Mouse (Mus musculus) MEL (cell line): Measurements from ENCODE around the gene Fam222b. TPM values are rescaled to one million over a fixed set of nuclear protein-coding genes. Genes with fewer than 3 reads are reported as not detected.
A peak's percentile ranks its signal among the peaks of the same experiment; 100 is the strongest.

Experiments
- DNase-seq: peaks from one replicate; pipeline ENCODE4 v3.0.0; 2011; ENCODE audit warnings: low read depth, low spot score
- H3K27ac ChIP-seq: 2 replicates; pipeline ENCODE4 v1.5.1; 2012; ENCODE audit warnings: low read depth, mild to moderate bottlenecking, control low read depth, low read length, moderate library complexity; ENCODE audit not compliant: control insufficient read depth
- H3K27me3 ChIP-seq, 2 experiments: fragments of 150-350 bp in 1 of 2; sonication (generic) in 1 of 2; 2 replicates each; pipeline ENCODE4 v1.6.1; 2012; ENCODE audit warnings: low read length in 2 of 2, mild to moderate bottlenecking in 2 of 2, improper control_type of control experiment in 1 of 2, moderate library complexity in 1 of 2; ENCODE audit not compliant: insufficient read depth in 2 of 2, control insufficient read depth in 1 of 2
- H3K36me3 ChIP-seq, 2 experiments: 2 replicates each; pipeline ENCODE4 v1.6.1; 2012 to 2014; ENCODE audit warnings: low read length in 2 of 2, improper control_type of control experiment in 1 of 2, inconsistent platforms in 1 of 2, mild to moderate bottlenecking in 1 of 2; ENCODE audit not compliant: insufficient read depth in 2 of 2, control insufficient read depth in 1 of 2
- H3K4me1 ChIP-seq, 2 experiments: fragments of 150-350 bp in 1 of 2; sonication (generic) in 1 of 2; 2 replicates each; pipeline ENCODE4 v1.6.1; 2012; ENCODE audit warnings: low read length in 2 of 2, improper control_type of control experiment in 1 of 2, mild to moderate bottlenecking in 1 of 2; ENCODE audit not compliant: insufficient read depth in 2 of 2, control insufficient read depth in 1 of 2
- H3K4me3 ChIP-seq, 2 experiments: fragments of 150-350 bp in 1 of 2; sonication (generic) in 1 of 2; 2 replicates each; pipeline ENCODE4 v1.5.1; 2012; ENCODE audit warnings: low read depth in 2 of 2, low read length in 2 of 2, mild to moderate bottlenecking in 2 of 2, moderate library complexity in 2 of 2, control low read depth in 1 of 2, improper control_type of control experiment in 1 of 2; ENCODE audit not compliant: control insufficient read depth in 1 of 2, insufficient read depth in 1 of 2
- H3K79me2 ChIP-seq: 2 replicates; pipeline ENCODE4 v1.6.1; 2012; ENCODE audit warnings: mild to moderate bottlenecking, low read length, moderate library complexity; ENCODE audit not compliant: control insufficient read depth, poor library complexity, insufficient read depth
- H3K9ac ChIP-seq: 2 replicates; pipeline ENCODE4 v1.6.1; 2012; ENCODE audit warnings: low read depth, mild to moderate bottlenecking, control low read depth, low read length, moderate library complexity; ENCODE audit not compliant: control insufficient read depth, poor library complexity, severe bottlenecking
- H3K9me3 ChIP-seq: fragments of 150-350 bp; sonication (generic); replicated peaks from 2 replicates; pipeline ENCODE4 v1.6.1; 2012; ENCODE audit warnings: mild to moderate bottlenecking, low read length, improper control_type of control experiment, moderate library complexity; ENCODE audit not compliant: insufficient read depth
- BHLHE40 ChIP-seq: IDR thresholded peaks from 2 replicates; pipeline ENCODE4 v1.6.1; 2012; ENCODE audit warnings: low read depth, mild to moderate bottlenecking, inconsistent platforms, low read length, improper control_type of control experiment, borderline replicate concordance
- CHD1 ChIP-seq: IDR thresholded peaks from 2 replicates; pipeline ENCODE4 v1.6.1; 2012; ENCODE audit warnings: low read depth, mild to moderate bottlenecking, inconsistent platforms, low read length, improper control_type of control experiment
- CHD2 ChIP-seq: IDR thresholded peaks from 2 replicates; pipeline ENCODE4 v1.6.1; 2011; ENCODE audit warnings: low read length, improper control_type of control experiment
- CTCF ChIP-seq, 3 experiments: IDR thresholded peaks in 2 of 3; conservative IDR thresholded peaks in 1 of 3; 2 replicates each; pipeline ENCODE4 v1.5.1; 2011 to 2012; ENCODE audit warnings: low read length in 3 of 3, low read depth in 2 of 3, mild to moderate bottlenecking in 2 of 3, improper control_type of control experiment in 1 of 3, inconsistent platforms in 1 of 3, mixed read lengths in 1 of 3, moderate library complexity in 1 of 3; ENCODE audit not compliant: control insufficient read depth in 1 of 3, insufficient read depth in 1 of 3, poor library complexity in 1 of 3, severe bottlenecking in 1 of 3
- E2F4 ChIP-seq: IDR thresholded peaks from 2 replicates; pipeline ENCODE4 v1.6.1; 2011; ENCODE audit warnings: low read depth, low read length, improper control_type of control experiment, borderline replicate concordance
- ELF1 ChIP-seq: IDR thresholded peaks from 2 replicates; pipeline ENCODE4 v1.6.1; 2014; ENCODE audit warnings: low read depth, mild to moderate bottlenecking, inconsistent platforms, low read length, improper control_type of control experiment, moderate library complexity
- EP300 ChIP-seq, 2 experiments: IDR thresholded peaks; 2 replicates each; pipeline ENCODE4 v1.6.1; 2011; ENCODE audit warnings: improper control_type of control experiment in 2 of 2, low read length in 2 of 2, low read depth in 1 of 2, mild to moderate bottlenecking in 1 of 2
- ETS1 ChIP-seq: IDR thresholded peaks from 2 replicates; pipeline ENCODE4 v1.6.1; 2012; ENCODE audit warnings: low read depth, mild to moderate bottlenecking, inconsistent platforms, low read length, improper control_type of control experiment, moderate library complexity
- GABPA ChIP-seq: IDR thresholded peaks from 2 replicates; pipeline ENCODE4 v1.6.1; 2012; ENCODE audit warnings: low read depth, mild to moderate bottlenecking, inconsistent platforms, low read length, improper control_type of control experiment, moderate library complexity
- GATA1 ChIP-seq: IDR thresholded peaks from 2 replicates; pipeline ENCODE4 v1.6.1; 2011; ENCODE audit warnings: low read depth, low read length, improper control_type of control experiment
- JUND ChIP-seq: IDR thresholded peaks from 2 replicates; pipeline ENCODE4 v1.6.1; 2011; ENCODE audit warnings: low read depth, mild to moderate bottlenecking, improper control_type of control experiment, low read length
- KAT2A ChIP-seq: conservative IDR thresholded peaks from 2 replicates; pipeline ENCODE4 v1.6.1; 2012; ENCODE audit warnings: low read depth, low read length, improper control_type of control experiment, inconsistent platforms
- MAFK ChIP-seq: IDR thresholded peaks from 2 replicates; pipeline ENCODE4 v1.6.1; 2011; ENCODE audit warnings: low read depth, mild to moderate bottlenecking, low read length, improper control_type of control experiment, borderline replicate concordance
- MAX ChIP-seq: IDR thresholded peaks from 2 replicates; pipeline ENCODE4 v1.6.1; 2011; ENCODE audit warnings: low read length, improper control_type of control experiment
- MAZ ChIP-seq: IDR thresholded peaks from 2 replicates; pipeline ENCODE4 v1.6.1; 2012; ENCODE audit warnings: low read depth, mild to moderate bottlenecking, inconsistent platforms, low read length, improper control_type of control experiment
- MEF2A ChIP-seq: IDR thresholded peaks from 2 replicates; pipeline ENCODE4 v1.6.1; 2014; ENCODE audit warnings: low read depth, mild to moderate bottlenecking, inconsistent platforms, low read length, improper control_type of control experiment; ENCODE audit not compliant: poor library complexity, insufficient replicate concordance, severe bottlenecking; ENCODE audit errors: extremely low read depth
- MXI1 ChIP-seq: IDR thresholded peaks from 2 replicates; pipeline ENCODE4 v1.6.1; 2011; ENCODE audit warnings: mild to moderate bottlenecking, low read depth, low read length, improper control_type of control experiment
- MYB ChIP-seq: IDR thresholded peaks from 2 replicates; pipeline ENCODE4 v1.6.1; 2011; ENCODE audit warnings: mild to moderate bottlenecking, low read depth, low read length, improper control_type of control experiment
- MYC ChIP-seq: IDR thresholded peaks from 2 replicates; pipeline ENCODE4 v1.6.1; 2011; ENCODE audit warnings: low read depth, mild to moderate bottlenecking, low read length, improper control_type of control experiment, moderate library complexity
- NELFE ChIP-seq: IDR thresholded peaks from 2 replicates; pipeline ENCODE4 v1.6.1; 2011; ENCODE audit warnings: low read depth, low read length, improper control_type of control experiment
- NRF1 ChIP-seq: IDR thresholded peaks from 2 replicates; pipeline ENCODE4 v1.6.1; 2014; ENCODE audit warnings: low read depth, mild to moderate bottlenecking, inconsistent platforms, low read length, improper control_type of control experiment, moderate library complexity; ENCODE audit not compliant: poor library complexity, insufficient read depth, severe bottlenecking
- POLR2A ChIP-seq, 2 experiments: IDR thresholded peaks; 2 replicates each; pipeline ENCODE4 v1.6.1; 2011 to 2012; ENCODE audit warnings: low read length in 2 of 2, mild to moderate bottlenecking in 2 of 2, control low read depth in 1 of 2, improper control_type of control experiment in 1 of 2, low read depth in 1 of 2, moderate library complexity in 1 of 2; ENCODE audit not compliant: control insufficient read depth in 1 of 2, insufficient read depth in 1 of 2, poor library complexity in 1 of 2
- POLR2AphosphoS2 ChIP-seq: IDR thresholded peaks from 2 replicates; pipeline ENCODE4 v1.6.1; 2011; ENCODE audit warnings: low read length, improper control_type of control experiment
- RAD21 ChIP-seq: IDR thresholded peaks from 2 replicates; pipeline ENCODE4 v1.6.1; 2011; ENCODE audit warnings: mild to moderate bottlenecking, low read depth, low read length, improper control_type of control experiment
- RCOR1 ChIP-seq: IDR thresholded peaks from 2 replicates; pipeline ENCODE4 v1.6.1; 2012; ENCODE audit warnings: low read depth, mild to moderate bottlenecking, inconsistent platforms, low read length, improper control_type of control experiment
- SIN3A ChIP-seq: IDR thresholded peaks from 2 replicates; pipeline ENCODE4 v1.6.1; 2012; ENCODE audit warnings: low read length, improper control_type of control experiment, inconsistent platforms
- SMC3 ChIP-seq: IDR thresholded peaks from 2 replicates; pipeline ENCODE4 v1.6.1; 2011; ENCODE audit warnings: low read depth, low read length, improper control_type of control experiment
- TAL1 ChIP-seq: IDR thresholded peaks from 2 replicates; pipeline ENCODE4 v1.6.1; 2012; ENCODE audit warnings: mild to moderate bottlenecking, inconsistent platforms, low read length, moderate library complexity, mixed read lengths
- TCF12 ChIP-seq: IDR thresholded peaks from 2 replicates; pipeline ENCODE4 v1.6.1; 2014; ENCODE audit warnings: low read depth, mild to moderate bottlenecking, inconsistent platforms, low read length, improper control_type of control experiment, moderate library complexity
- UBTF ChIP-seq: IDR thresholded peaks from 2 replicates; pipeline ENCODE4 v1.6.1; 2012; ENCODE audit warnings: low read depth, mild to moderate bottlenecking, inconsistent platforms, low read length, improper control_type of control experiment, moderate library complexity, borderline replicate concordance; ENCODE audit not compliant: insufficient read depth
- USF1 ChIP-seq: IDR thresholded peaks from 2 replicates; pipeline ENCODE4 v1.6.1; 2014; ENCODE audit warnings: low read depth, mild to moderate bottlenecking, inconsistent platforms, low read length, improper control_type of control experiment, moderate library complexity
- USF2 ChIP-seq, 2 experiments: IDR thresholded peaks; 2 replicates each; pipeline ENCODE4 v1.6.1; 2011 to 2012; ENCODE audit warnings: improper control_type of control experiment in 2 of 2, low read length in 2 of 2, borderline replicate concordance in 1 of 2, inconsistent platforms in 1 of 2, low read depth in 1 of 2, mild to moderate bottlenecking in 1 of 2; ENCODE audit not compliant: insufficient read depth in 1 of 2
- ZC3H11A ChIP-seq: IDR thresholded peaks from 2 replicates; pipeline ENCODE4 v1.6.1; 2012; ENCODE audit warnings: low read depth, mild to moderate bottlenecking, inconsistent platforms, low read length, improper control_type of control experiment
- ZKSCAN1 ChIP-seq: IDR thresholded peaks from 2 replicates; pipeline ENCODE4 v1.6.1; 2012; ENCODE audit warnings: low read depth, mild to moderate bottlenecking, inconsistent platforms, low read length, improper control_type of control experiment, moderate library complexity
- ZMIZ1 ChIP-seq: IDR thresholded peaks from 2 replicates; pipeline ENCODE4 v1.6.1; 2012; ENCODE audit warnings: low read depth, mild to moderate bottlenecking, inconsistent platforms, low read length, improper control_type of control experiment, moderate library complexity
- ZNF384 ChIP-seq: IDR thresholded peaks from 2 replicates; pipeline ENCODE4 v1.6.1; 2012; ENCODE audit warnings: low read depth, mild to moderate bottlenecking, inconsistent platforms, low read length, improper control_type of control experiment
- polyA plus RNA-seq, 2 experiments: library from polyadenylated mRNA; stranded (reverse) in 1 of 2; unstranded in 1 of 2; fragments of >175 nt in 1 of 2; fragments of >200 nt in 1 of 2; gene quantifications; 2 replicates each; pipeline versions ENCODE4 v1.2.1 to v1.2.4; 2012; ENCODE audit warnings: low replicate concordance in 2 of 2, low read depth in 1 of 2; ENCODE audit not compliant: insufficient read length in 2 of 2, insufficient read depth in 1 of 2, missing spikeins in 1 of 2
- total RNA-seq: library from RNA; depleted of rRNA; stranded (reverse); fragments of 300-350 nt; gene quantifications from 2 replicates; pipeline ENCODE4 v1.2.3, GENCODE M21; 2012; rRNA removed

The Fam222b gene
- total RNA-seq = 2.4 and 2.5 TPM in 2 replicates
- polyA plus RNA-seq = 1 to 10 TPM in 1 of 2 experiments, not detected in 1; 8.1 TPM

GRCm38 (mm10) chr11:78094504-78095143, at the start of gene Fam222b:
Gene Fam222b (plus strand): TSS chr11:78094660.
- peaks cover 4 to 14% of the 10 kb centered on the region in 2 experiments; a peak in 3 of 4 replicates for H3K4me1 ChIP-seq
- H3K79me2 ChIP-seq = no peaks in the 10 kb centered on the region
- H3K9me3 ChIP-seq = no peaks in the 10 kb centered on the region
- H3K9ac ChIP-seq = peak within 1 kb of the TSS; percentile 74
- peak within 1 kb of the TSS; percentile 65 for H3K27ac ChIP-seq
- H3K4me3 ChIP-seq = peak within 1 kb of the TSS; percentile 69 to 73
- no peaks in the 10 kb centered on the region for H3K27me3 ChIP-seq
- H3K36me3 ChIP-seq = peaks cover 0 to 27% of the 10 kb centered on the region in 2 experiments; a peak in 2 of 4 replicates
- peak; percentile 95 for DNase-seq
- TF ChIP-seq GATA1 (no peak), ETS1 (no peak), JUND (no peak), CTCF (IDR thresholded peaks at IDR 0.05 in 2 of 3, conservative IDR thresholded peaks at IDR 0.05 in 1 of 3; ENCODE audit: control insufficient read depth in 1 of 3, insufficient read depth in 1 of 3, low read depth in 2 of 3, low read length in 3 of 3, poor library complexity in 1 of 3, severe bottlenecking in 1 of 3) (no peak), POLR2AphosphoS2 (peak; percentile 94), MYB (no peak), BHLHE40 (no peak), RAD21 (no peak), EP300 (IDR thresholded peaks at IDR 0.05; ENCODE audit: low read depth in 1 of 2, low read length in 2 of 2) (no peak), ZKSCAN1 (no peak), SIN3A (peak; percentile 53; the same call in 1 of the 2 replicates), MYC (no peak), TAL1 (no peak), TCF12 (peak; percentile 66), NELFE (peak; percentile 92), USF2 (IDR thresholded peaks at IDR 0.05; ENCODE audit: borderline replicate concordance in 1 of 2, insufficient read depth in 1 of 2, low read depth in 1 of 2, low read length in 2 of 2) (no peak), MAZ (no peak), UBTF (no peak), ZMIZ1 (peak; percentile 85), RCOR1 (peak; percentile 44), CHD1 (no peak), CHD2 (no peak), ELF1 (no peak), POLR2A (IDR thresholded peaks at IDR 0.05; ENCODE audit: control insufficient read depth in 1 of 2, insufficient read depth in 1 of 2, low read depth in 1 of 2, low read length in 2 of 2, poor library complexity in 1 of 2) (peak; percentile 68 to 95; a peak in 3 of 4 replicates), ZC3H11A (no peak), MXI1 (peak; percentile 60), GABPA (no peak), MEF2A (no peak), SMC3 (no peak), NRF1 (peak; percentile 97), USF1 (no peak), ZNF384 (no peak), MAX (no peak; the same call in none of the 2 replicates), KAT2A (no peak; the same call in 1 of the 2 replicates), E2F4 (no peak), MAFK (no peak)
